Mouse (Mus musculus) spleen, postnatal 36 days (tissue): ENCODE data around the gene Rad51d.
A peak's percentile ranks its signal among the peaks of the same experiment; 100 is the strongest.

Source experiments
- DNase-seq, 2 experiments: peaks; one replicate each; pipeline ENCODE4 v3.0.0; 2022; ENCODE audit warnings: low spot score in 2 of 2, mixed read lengths in 1 of 2

The Rad51d gene

DNA sequence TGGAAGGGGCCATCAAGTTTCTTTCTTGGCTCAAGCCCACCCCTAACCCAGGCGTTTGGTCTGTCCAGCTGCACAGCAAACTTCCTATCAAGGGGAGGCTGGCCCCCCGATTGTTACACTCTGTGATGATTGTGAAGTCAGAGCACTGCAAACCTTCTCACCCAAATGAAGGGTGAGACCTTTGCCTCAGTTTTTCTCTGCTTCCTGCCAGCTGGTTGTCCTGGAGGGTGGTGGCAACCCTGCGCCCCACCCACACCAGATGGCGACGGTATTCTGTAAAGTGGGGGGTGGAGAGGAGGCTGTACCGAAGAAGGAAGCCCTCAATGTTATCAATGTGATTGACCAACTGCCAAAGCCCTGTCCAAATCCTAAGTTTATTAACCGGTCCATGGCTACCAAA lies 1.5 kb upstream of the Rad51d start, which contains the start of gene Fndc8:
Fndc8 (plus strand) TSS at position 189 of the 400 bp plus-strand sequence.
- DNase-seq: no peak

- peak in 1 of 2 experiments; percentile 15 for DNase-seq
Observed at GRCm38 (mm10) chr11:82889524-82890341, 681 bp downstream of the Rad51d start.

DNA sequence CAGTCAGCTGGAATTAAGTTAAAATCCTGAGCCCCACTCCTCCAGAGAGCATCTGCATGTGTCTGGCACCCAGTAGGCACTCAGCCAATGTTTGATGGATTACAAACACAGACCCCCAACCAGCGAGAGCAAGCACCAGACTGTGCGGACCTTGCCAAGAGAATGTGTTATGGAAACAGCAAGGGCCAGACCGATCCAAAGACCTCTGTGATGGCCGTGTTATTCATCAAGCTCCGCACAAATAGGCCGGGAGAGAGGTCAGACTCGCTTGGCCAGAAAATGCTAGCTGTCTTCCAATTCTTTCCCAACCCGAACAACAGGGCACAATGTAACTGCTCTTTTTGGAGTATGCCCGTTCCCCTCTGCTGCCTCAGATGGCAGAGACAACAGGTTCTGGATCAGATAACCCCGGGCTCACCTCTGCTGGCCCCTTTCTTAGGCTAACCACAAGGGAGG lies 1.9 kb downstream of the Rad51d start:
- no peak for DNase-seq

- DNase-seq: no peak
Observed at GRCm38 (mm10) chr11:82886559-82886958, 3.9 kb downstream of the Rad51d start.

DNA sequence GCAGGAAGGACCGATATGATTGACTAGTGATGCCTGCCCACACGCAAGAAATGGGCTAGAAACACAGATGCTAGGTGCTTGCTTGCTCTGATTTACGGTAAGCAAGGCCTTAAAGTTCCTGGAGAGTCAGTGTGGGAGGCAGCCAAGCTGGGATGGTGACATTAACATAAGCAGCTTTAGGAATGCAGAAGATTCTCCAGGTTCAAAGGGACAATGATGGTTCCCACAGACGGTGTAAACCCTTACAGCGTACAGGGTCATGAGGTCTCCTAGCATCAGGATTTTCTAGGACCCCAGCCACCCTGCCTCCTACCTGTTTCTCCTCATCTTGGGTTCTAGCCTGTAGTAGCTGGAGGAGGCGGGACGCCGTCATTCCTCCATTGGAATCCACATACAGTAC lies 7.2 kb downstream of the Rad51d start:
- DNase-seq: no peak

GRCm38 (mm10) chr11:82877726-82878344 lies 12.6 kb downstream of the Rad51d start:
- no peak for DNase-seq

- no peak for DNase-seq
Observed at GRCm38 (mm10) chr11:82875631-82876030, 14.8 kb downstream of the Rad51d start.

DNA sequence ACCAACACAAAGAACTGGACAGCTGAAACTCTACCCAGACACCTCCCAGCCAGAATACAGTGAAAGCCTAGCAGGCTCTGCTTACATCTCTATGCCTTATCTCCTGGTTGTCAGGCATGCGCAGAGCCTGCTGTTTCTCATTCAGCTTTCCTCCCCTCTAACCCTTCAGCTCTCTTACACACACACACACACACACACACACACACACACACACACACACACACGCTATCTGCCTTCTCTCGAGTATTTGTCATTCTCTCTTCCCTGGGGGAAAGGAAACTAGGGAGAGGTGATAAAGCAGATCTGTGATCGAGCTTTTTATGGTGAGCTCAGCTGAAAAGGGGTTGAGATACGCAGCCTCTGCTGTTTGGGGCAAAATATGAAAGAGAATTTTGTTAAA lies 15.5 kb downstream of the Rad51d start:
- no peak for DNase-seq

- DNase-seq: peak; percentile 89 to 93
Observed at GRCm38 (mm10) chr11:82871031-82871446, 19.4 kb downstream of the Rad51d start, which contains the start of gene Rffl. TSS of gene Rffl (minus strand) at chr11:82871210.

DNA sequence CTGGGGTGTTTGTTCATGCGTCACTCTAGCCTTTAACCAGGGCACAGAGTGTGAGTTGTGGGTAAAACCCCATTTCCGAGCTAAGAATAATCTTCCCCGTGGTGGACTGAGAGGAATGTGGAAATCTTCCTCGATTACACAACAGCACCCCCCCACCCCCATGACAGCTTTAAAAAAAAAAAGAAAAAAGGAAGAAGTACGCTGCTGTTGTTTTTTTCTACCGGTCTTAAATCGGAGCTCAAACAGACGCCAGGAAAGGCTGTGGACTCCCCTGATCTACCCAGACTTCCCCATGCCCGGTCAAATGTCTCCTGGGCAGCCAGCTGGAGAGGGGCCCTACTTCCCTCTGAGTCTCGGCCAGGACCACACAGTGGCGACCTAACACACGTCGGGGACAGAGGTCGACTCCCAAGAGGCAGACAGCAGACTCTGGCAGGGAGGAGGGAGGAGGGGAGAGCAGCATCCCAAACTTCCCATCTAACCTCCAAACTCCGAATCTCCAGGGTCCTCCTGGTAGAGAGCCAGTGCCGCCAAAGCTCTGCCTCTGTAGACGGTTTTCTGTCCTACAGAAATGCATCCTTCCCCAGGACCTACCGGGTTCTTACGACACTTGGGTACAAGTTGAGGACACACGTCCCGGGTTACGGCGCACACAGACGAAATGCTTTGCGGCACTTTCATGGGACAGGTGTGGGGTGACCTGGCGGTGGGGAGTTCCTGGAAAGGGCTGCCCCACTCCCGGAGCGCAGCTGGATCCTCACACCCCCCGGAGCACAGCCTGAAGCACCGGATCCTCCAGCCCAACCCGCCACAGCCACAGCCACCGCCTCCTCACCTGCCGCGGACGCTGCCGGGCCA lies 20.0 kb downstream of the Rad51d start:
- peak; percentile 31 to 62 for DNase-seq

DNA sequence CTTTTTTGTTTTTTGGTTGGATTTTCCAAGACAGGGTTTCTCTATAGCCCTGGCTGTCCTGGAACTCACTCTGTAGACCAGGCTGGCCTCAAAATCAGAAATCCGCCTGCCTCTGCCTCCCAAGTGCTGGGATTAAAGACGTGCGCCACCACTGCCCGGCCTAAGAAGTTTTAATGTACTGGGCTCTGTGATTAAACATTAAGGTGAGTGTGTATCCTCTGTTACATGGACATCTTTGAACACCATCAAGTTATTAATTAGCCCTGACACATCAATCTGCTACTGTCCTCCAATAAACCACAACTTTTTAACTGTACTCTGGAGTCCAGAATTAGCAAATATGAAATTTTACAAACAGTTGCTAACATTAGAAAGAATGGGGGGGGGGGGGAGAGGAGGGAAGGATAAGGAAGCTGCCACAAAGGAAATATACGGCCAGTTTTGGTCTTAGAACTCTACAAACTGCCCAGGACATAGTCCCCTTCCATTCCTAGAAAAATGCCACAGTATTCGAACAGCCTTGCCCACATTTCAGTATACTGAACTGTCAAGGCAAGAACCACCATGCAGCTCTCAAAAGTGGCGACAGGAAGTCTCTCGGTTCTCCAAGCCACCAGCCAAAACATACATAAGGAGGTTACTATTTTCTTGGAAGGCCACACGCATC lies 20.8 kb downstream of the Rad51d start:
- no peak for DNase-seq

DNA sequence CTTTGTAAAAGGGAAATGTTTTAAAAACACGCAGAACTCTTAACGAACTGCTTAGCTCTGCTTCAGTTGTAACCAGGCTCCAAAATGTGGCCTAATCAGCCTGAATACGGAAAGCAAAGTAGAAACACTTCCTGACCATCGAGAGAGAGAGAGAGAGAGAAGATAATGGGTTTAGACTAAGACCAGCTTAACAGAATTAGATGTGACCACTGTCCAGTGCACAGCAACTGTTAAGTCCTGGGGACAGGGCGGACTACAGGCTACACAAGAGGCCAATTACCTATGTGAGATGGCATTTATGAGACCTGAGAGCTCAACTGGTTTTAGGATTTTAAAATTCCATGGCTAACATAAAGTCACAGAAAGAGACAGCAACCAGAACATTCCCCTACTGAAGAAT lies 22.5 kb downstream of the Rad51d start:
- no peak for DNase-seq

DNA sequence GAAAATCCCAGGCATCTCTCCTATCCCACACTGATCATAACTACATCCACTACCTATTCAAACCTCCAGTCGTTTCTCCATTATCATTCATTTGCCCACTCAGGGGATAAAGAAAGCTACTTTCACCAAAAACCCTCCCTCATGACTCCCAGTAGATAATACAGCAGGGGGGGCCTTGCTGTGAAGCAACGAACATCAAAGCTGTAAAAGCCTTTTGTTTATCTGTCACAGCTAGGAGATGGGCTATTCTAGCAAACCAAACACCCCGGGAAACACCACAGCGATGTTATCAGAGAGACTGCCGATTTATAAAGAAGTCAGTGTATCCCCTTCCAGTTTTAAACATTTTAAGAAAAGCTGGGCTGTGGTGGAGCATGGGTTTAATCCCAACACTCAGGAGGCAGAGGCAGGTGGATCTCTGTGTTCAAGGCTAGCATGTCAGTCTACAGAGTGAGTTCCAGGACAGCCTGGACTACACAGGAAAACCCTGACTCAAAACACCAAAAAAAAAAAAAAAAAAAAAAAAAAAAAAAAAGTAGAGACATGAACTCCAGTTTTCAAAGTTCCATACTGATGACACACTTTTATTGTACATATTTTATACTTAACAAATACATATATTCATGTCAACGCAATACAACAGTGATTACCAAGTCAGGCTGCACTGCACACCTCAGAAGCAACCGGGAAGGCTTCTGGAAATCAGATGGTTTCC lies 23.4 kb downstream of the Rad51d start:
- no peak for DNase-seq

GRCm38 (mm10) chr11:82865957-82866356 lies 24.5 kb downstream of the Rad51d start:
- DNase-seq: no peak

DNA sequence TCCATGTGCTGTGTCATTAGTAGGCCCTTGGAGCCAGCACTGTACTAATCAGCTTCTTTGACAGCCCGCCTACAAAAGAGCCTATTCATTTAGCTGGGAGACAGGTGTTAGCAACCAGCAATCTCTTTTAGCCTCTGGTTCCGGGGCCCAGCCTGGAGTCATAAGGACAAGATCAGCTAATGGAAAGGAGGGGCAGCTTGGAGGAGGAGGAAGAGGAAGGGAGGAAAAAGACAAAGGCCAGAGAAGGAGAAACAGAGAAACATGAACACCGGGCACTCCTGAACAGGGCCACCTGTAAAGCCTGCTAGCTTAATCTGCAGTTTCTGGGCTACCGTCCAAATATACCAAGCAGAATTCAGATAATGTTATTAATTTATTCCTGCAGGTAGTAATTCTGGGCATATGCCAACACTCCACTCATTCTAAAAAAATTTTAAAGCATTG lies 26.9 kb downstream of the Rad51d start:
- DNase-seq: no peak

- no peak for DNase-seq
Observed at GRCm38 (mm10) chr11:82863059-82863458, 27.4 kb downstream of the Rad51d start.

DNA sequence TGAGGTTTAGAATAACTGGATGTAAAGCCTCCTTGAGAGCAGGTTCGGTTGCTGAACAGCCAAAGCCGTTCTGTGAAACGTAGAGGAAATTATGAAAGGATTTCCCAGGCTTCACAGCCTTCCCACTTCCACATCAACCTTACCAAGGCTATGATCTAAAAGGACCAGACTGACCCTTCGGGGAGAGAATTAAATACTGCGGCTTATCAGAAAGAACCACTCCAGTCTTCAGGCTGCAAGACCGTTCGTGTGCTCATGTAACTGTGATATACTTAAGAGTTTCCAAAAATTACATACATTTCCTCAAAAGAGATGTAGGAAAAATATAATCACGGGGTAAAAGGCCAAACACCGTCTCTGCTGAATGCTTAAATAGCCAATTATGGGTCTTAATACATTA lies 27.8 kb downstream of the Rad51d start:
- no peak for DNase-seq

- DNase-seq: no peak
Observed at GRCm38 (mm10) chr11:82861558-82861957, 28.9 kb downstream of the Rad51d start.

DNA sequence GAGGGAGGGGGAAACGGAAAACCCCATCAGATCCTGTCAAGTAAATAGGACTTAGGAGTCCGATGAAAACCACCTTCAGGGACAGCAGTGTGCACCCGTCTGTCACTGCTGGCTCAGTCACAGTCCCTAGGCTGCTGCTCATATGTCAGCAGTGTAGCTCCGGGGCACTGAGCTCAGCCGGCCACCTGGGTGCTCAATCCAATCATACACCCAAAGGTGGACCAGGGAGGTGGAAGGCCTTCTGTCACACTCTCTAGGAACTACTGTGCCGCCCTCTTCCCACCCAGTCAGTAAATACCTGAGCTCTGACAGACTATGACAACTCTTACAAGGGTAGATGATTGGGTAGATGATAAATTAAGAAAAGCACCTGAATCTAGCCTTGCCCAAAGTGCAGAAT lies 29.7 kb downstream of the Rad51d start:
- no peak for DNase-seq

GRCm38 (mm10) chr11:82857307-82857848 lies 33.0 kb downstream of the Rad51d start:
- DNase-seq: no peak

GRCm38 (mm10) chr11:82856032-82856431 lies 34.4 kb downstream of the Rad51d start:
- DNase-seq: no peak
